Mouse (Mus musculus) intestine, embryonic 14.5 days (tissue): ENCODE measurements around the gene Ap1ar. TPM values are rescaled to one million over a fixed set of nuclear protein-coding genes. Genes with fewer than 3 reads are reported as not detected.

ENCODE experiments used
- polyA plus RNA-seq: library from polyadenylated mRNA; unstranded; fragments of >200 nt; fragmentation: Nextera tagmentation; extraction: Ambion mirVana; gene quantifications from 2 replicates; pipeline ENCODE4 v1.2.1, GENCODE M21; 2014

Gene Ap1ar
- polyA plus RNA-seq, 1 experiment from 2014 or later: 65.5 TPM

Other genes starting within 250 kb of the Ap1ar start
- not detected in 2 replicates for gene Neurog2, start 204.4 kb downstream of the Ap1ar start, polyA plus RNA-seq
- gene Alpk1, start 57.0 kb downstream of the Ap1ar start, polyA plus RNA-seq: 1.7 and 2.9 TPM in 2 replicates
- gene Tifa, start 47.7 kb downstream of the Ap1ar start, polyA plus RNA-seq: 14.0 and 18.1 TPM in 2 replicates
- 8.7 and 10.5 TPM in 2 replicates for gene Fam241a, start 58.8 kb upstream of the Ap1ar start, polyA plus RNA-seq